Mouse (Mus musculus): ENCODE measurements around the gene Gm43191.
"Not testable (repeated sequence)": the region's sequence is repeated elsewhere in the genome, so short reads cannot be mapped to it uniquely, and the experiment has no call there.

GRCm38 (mm10) chr3:116664281-116664680 is 16.8 kb downstream of the Gm43191 start:
- TF ChIP-seq CTCF, POLR2A (IDR thresholded peaks at IDR 0.05; ENCODE audit: extremely low read depth, insufficient read depth, low read length): not testable (repeated sequence)

All from cortical plate, adult 2 months (tissue).